Mouse (Mus musculus) stomach, embryonic 16.5 days (tissue): Measurements from ENCODE around the gene 1700017B05Rik. TPM values are rescaled to one million over a fixed set of nuclear protein-coding genes. Genes with fewer than 3 reads are reported as not detected.

Source experiments
- ATAC-seq: fragments of 200-750 bp; cut with Nextera tagmentation; 2 replicates; pipeline ENCODE4 v1.8.0; 2017; ENCODE audit warnings: moderate number of reproducible peaks, moderate TSS enrichment; ENCODE audit not compliant: insufficient read depth, low FRiP score
- H3K27ac ChIP-seq: fragments of 300-500 bp; sonication (generic); 2 replicates; pipeline ENCODE4 v1.5.1; 2014; ENCODE audit warnings: low read length
- H3K27me3 ChIP-seq: fragments of 300-500 bp; sonication (generic); 2 replicates; pipeline ENCODE4 v1.6.1; 2014; ENCODE audit warnings: low read length, control low read depth, mixed read lengths; ENCODE audit not compliant: control insufficient read depth, insufficient read depth
- H3K36me3 ChIP-seq: fragments of 300-500 bp; sonication (generic); 2 replicates; pipeline ENCODE4 v1.6.1; 2014; ENCODE audit warnings: low read length; ENCODE audit not compliant: control insufficient read depth, insufficient read depth
- H3K4me1 ChIP-seq: fragments of 300-500 bp; sonication (generic); 2 replicates; pipeline ENCODE4 v1.6.1; 2014; ENCODE audit warnings: low read length, control low read depth, mixed read lengths; ENCODE audit not compliant: control insufficient read depth, insufficient read depth
- H3K4me2 ChIP-seq: fragments of 300-500 bp; sonication (generic); 2 replicates; pipeline ENCODE4 v1.6.1; 2014; ENCODE audit warnings: low read depth, low read length, mixed read lengths
- H3K4me3 ChIP-seq: fragments of 300-500 bp; sonication (generic); replicated peaks from 2 replicates; pipeline ENCODE4 v1.5.1; 2014; ENCODE audit warnings: mild to moderate bottlenecking, low read length
- H3K9ac ChIP-seq: fragments of 300-500 bp; sonication (generic); 2 replicates; pipeline ENCODE4 v1.6.1; 2014; ENCODE audit warnings: low read length
- H3K9me3 ChIP-seq: fragments of 300-500 bp; sonication (generic); replicated peaks from 2 replicates; pipeline ENCODE4 v1.6.1; 2016; ENCODE audit warnings: low read length, control low read depth; ENCODE audit not compliant: control insufficient read depth
- WGBS: fragments of 180-500 bp; shearing (Covaris S2); extraction: QIAGEN DNeasy Blood & Tissue Kit; methylation state at CpG from one replicate; pipeline ENCODE4 v1.1.7; 2014; 5-methylcytosine and 5-hydroxymethylcytosine counted together
- polyA plus RNA-seq: library from polyadenylated mRNA; unstranded; fragments of >200 nt; fragmentation: Nextera tagmentation; extraction: Ambion mirVana; gene quantifications from 2 replicates; pipeline ENCODE4 v1.2.1, GENCODE M21; 2015

1700017B05Rik gene
- polyA plus RNA-seq, 1 experiment from 2014 or later = 23.0 TPM

- no peak overlapping the region for H3K4me3 ChIP-seq
- H3K9ac ChIP-seq = no peak overlapping the region
- H3K9me3 ChIP-seq = no peaks in the 10 kb centered on the region
- peaks cover 27% of the 10 kb centered on the region for H3K36me3 ChIP-seq
- no peak for ATAC-seq
- no peak overlapping the region for H3K27ac ChIP-seq
- H3K4me1 ChIP-seq = peaks cover 20% of the 10 kb centered on the region
- no peaks in the 10 kb centered on the region for H3K27me3 ChIP-seq
- WGBS = 91% methylated on average over 11 of the region's 11 CpGs
- no peak overlapping the region for H3K4me2 ChIP-seq
Observed at GRCm38 (mm10) chr9:57256861-57257260, 5.6 kb downstream of the 1700017B05Rik start.

- Histone ChIP-seq H3K4me2 (no peak overlapping the region), H3K36me3 (peaks cover 31% of the 10 kb centered on the region), H3K4me1 (peaks cover 23% of the 10 kb centered on the region), H3K9me3 (no peaks in the 10 kb centered on the region), H3K27me3 (no peaks in the 10 kb centered on the region), H3K4me3 (no peak overlapping the region), H3K9ac (no peak overlapping the region), H3K27ac (no peak overlapping the region)
- 94% methylated on average over 20 of the region's 20 CpGs for whole genome bisulfite sequencing
- no peak for ATAC-seq
Observed at GRCm38 (mm10) chr9:57256309-57256708, 6.1 kb downstream of the 1700017B05Rik start.

- no peaks in the 10 kb centered on the region for H3K27me3 ChIP-seq
- no peak overlapping the region for H3K4me3 ChIP-seq
- no peaks in the 10 kb centered on the region for H3K9me3 ChIP-seq
- 87% methylated on average over 9 of the region's 9 CpGs for WGBS
- no peak overlapping the region for H3K4me2 ChIP-seq
- H3K9ac ChIP-seq = no peak overlapping the region
- peaks cover 12% of the 10 kb centered on the region; the same call in 1 of the 2 replicates for H3K4me1 ChIP-seq
- no peak overlapping the region for H3K27ac ChIP-seq
- peaks cover 31% of the 10 kb centered on the region for H3K36me3 ChIP-seq
- ATAC-seq = no peak
Observed at GRCm38 (mm10) chr9:57254823-57255495, 7.5 kb downstream of the 1700017B05Rik start.

DNA sequence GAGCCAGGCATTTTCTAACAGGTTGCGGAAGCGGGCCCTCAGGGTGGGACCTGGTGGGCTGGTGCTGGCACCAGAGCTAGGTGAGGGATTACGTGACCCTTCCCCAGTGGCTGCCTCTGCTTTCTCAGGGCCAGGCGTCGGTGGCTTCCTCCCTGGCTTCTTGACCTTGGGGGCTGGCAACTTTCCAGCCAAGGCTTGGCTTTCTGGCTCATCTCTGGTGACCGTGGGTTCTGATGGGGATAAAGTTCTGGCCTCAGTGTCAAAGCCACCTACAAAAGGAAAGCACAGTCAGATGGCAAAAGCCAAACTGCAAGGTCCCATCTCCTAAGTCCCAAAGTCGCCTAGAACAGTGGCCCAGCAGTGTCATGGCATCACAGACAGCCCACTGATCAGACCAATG is 8.4 kb downstream of the 1700017B05Rik start:
- Histone ChIP-seq H3K4me1 (peaks cover 10% of the 10 kb centered on the region; the same call in 1 of the 2 replicates), H3K27me3 (no peaks in the 10 kb centered on the region), H3K36me3 (peaks cover 31% of the 10 kb centered on the region), H3K9ac (no peak overlapping the region), H3K9me3 (no peaks in the 10 kb centered on the region), H3K27ac (no peak overlapping the region), H3K4me2 (no peak overlapping the region), H3K4me3 (no peak overlapping the region)
- ATAC-seq = no peak
- 83% methylated on average over 7 of the region's 7 CpGs for WGBS

- ATAC-seq = no peak
- H3K4me2 ChIP-seq = no peak overlapping the region
- H3K36me3 ChIP-seq = peaks cover 21% of the 10 kb centered on the region
- H3K4me3 ChIP-seq = no peak overlapping the region
- peaks cover 10% of the 10 kb centered on the region; the same call in 1 of the 2 replicates for H3K4me1 ChIP-seq
- no peak overlapping the region for H3K27ac ChIP-seq
- H3K27me3 ChIP-seq = no peaks in the 10 kb centered on the region
- no peaks in the 10 kb centered on the region for H3K9me3 ChIP-seq
- 95% methylated on average over 2 of the region's 2 CpGs for WGBS
- H3K9ac ChIP-seq = no peak overlapping the region
Observed at GRCm38 (mm10) chr9:57251139-57251538, 11.3 kb downstream of the 1700017B05Rik start.

DNA sequence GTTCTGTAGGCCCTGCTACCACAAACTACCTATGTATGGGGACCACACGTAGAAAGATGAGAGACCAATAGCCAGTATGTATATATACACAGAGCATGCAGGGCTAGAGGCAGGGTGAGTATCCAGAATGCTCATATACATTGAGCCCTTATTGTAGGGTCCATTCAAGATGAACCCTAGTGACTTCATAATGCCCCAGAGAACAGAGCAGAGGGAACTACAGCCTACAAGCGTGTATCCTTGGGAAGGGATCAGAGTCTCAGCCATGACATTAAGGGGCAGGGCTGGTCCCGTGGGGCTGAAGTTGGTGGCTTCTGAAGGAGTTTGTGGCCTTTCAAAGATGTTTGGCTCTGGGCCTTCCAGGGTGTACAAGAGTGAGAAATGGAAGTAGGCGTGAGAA is 12.4 kb downstream of the 1700017B05Rik start:
- Histone ChIP-seq H3K27me3 (no peaks in the 10 kb centered on the region), H3K36me3 (peaks cover 21% of the 10 kb centered on the region), H3K9me3 (no peaks in the 10 kb centered on the region), H3K27ac (no peak overlapping the region), H3K9ac (no peak overlapping the region), H3K4me1 (peaks cover 6% of the 10 kb centered on the region; the same call in 1 of the 2 replicates), H3K4me2 (no peak overlapping the region), H3K4me3 (no peak overlapping the region)
- ATAC-seq = no peak
- 87% methylated on average over 4 of the region's 4 CpGs for WGBS

DNA sequence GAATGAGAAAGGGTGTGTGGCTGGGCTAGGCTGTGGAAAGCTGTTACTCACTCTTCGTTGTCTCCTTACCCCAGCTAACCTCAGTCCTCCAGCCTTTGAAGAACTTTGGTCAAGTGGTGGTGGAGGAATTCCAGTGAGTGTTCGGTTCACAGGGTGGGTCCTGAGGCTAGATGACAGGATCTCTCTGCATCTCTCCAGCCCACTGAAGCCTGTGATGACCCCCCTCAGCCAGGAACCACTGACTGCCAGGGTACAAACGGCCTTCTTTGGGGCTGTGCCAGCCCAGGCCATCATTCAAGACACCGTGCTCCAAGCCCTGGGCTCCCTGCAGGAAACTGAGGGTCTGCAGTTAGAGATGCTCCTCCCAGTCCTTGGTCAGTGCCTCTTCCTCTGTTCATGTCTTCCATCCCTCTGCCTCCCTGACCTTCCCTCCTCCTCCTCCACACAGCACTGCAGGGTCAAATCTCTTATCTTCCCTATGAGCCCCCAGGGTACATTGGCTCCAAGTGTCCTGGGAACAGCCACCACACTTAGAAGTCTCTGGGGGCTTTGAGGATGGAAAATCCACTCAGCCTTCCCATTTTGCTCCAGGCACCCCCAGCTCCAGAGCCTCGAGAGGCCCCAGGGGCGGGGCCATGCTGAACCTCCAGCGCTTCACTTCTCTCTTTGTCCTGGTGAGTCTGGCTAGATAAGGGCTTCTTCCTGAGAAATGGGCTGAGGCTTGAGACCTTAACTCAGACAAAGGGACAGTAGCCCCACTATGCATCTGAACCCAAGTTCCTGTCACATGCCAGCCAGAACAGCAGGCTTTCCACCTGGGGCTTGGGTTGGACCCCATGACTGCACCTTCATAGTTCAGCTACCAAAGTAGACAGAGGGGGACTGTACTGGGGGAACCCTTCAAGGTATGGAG is 14.1 kb downstream of the 1700017B05Rik start:
- peaks cover 6% of the 10 kb centered on the region; the same call in 1 of the 2 replicates for H3K4me1 ChIP-seq
- peaks cover 13% of the 10 kb centered on the region for H3K36me3 ChIP-seq
- H3K27ac ChIP-seq = no peak overlapping the region
- H3K4me2 ChIP-seq = no peak overlapping the region
- H3K9ac ChIP-seq = no peak overlapping the region
- no peaks in the 10 kb centered on the region for H3K9me3 ChIP-seq
- H3K27me3 ChIP-seq = no peaks in the 10 kb centered on the region
- H3K4me3 ChIP-seq = no peak overlapping the region
- no peak for ATAC-seq
- WGBS = 60% methylated on average over 7 of the region's 7 CpGs

GRCm38 (mm10) chr9:57247201-57247671 is 15.2 kb downstream of the 1700017B05Rik start:
- ATAC-seq = no peak
- WGBS = 41% methylated on average over 8 of the region's 8 CpGs
- no peak overlapping the region for H3K9ac ChIP-seq
- no peak overlapping the region for H3K4me2 ChIP-seq
- no peak overlapping the region for H3K4me3 ChIP-seq
- H3K9me3 ChIP-seq = no peaks in the 10 kb centered on the region
- H3K27me3 ChIP-seq = no peaks in the 10 kb centered on the region
- H3K4me1 ChIP-seq = peaks cover 6% of the 10 kb centered on the region; the same call in 1 of the 2 replicates
- no peak overlapping the region for H3K27ac ChIP-seq
- peaks cover 7% of the 10 kb centered on the region for H3K36me3 ChIP-seq

DNA sequence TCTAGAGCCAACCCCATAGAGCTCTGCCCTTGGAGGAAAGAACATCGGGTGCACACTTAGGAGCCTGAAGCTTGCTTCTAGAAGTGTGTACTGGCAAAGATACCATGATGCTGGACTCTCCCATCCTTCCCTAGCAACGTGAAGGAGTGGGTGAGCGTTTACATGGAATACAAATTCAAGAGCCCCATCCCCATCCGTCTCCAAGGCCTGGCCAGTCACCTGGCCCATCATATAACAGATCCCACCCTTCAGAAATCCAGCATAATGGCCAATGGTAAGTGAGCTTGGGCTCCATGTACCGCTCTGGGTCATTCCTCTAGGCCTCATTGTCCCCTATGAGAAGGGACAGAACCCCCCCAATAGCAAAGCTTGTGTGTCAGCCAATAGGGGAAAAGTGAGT is 15.9 kb downstream of the 1700017B05Rik start:
- no peak overlapping the region for H3K9ac ChIP-seq
- peaks cover 3% of the 10 kb centered on the region; the same call in 1 of the 2 replicates for H3K4me1 ChIP-seq
- H3K27ac ChIP-seq = no peak overlapping the region
- H3K27me3 ChIP-seq = no peaks in the 10 kb centered on the region
- no peak overlapping the region for H3K4me3 ChIP-seq
- WGBS = 88% methylated on average over 5 of the region's 5 CpGs
- H3K4me2 ChIP-seq = no peak overlapping the region
- no peak for ATAC-seq
- H3K36me3 ChIP-seq = no peaks in the 10 kb centered on the region; the same call in 1 of the 2 replicates
- no peaks in the 10 kb centered on the region for H3K9me3 ChIP-seq
